Mouse (Mus musculus) left cerebral cortex, adult 2 months (tissue): ENCODE results near the gene Lnx2. TPM values are rescaled to one million over a fixed set of nuclear protein-coding genes. Genes with fewer than 3 reads are reported as not detected.

Experiments used
- DNase-seq, 2 experiments: peaks; one replicate each; pipeline ENCODE4 v3.0.0; 2021 to 2022; ENCODE audit warnings: low spot score in 2 of 2, mixed read lengths in 1 of 2; ENCODE audit errors: extremely low spot score in 1 of 2
- H3K27ac ChIP-seq: fragments of 200-600 bp; 2 replicates; pipeline ENCODE4 v1.8.1; 2022
- H3K4me3 ChIP-seq: fragments of 200-600 bp; 2 replicates; pipeline ENCODE4 v1.8.1; 2022
- CTCF ChIP-seq: fragments of 200-600 bp; IDR thresholded peaks from 2 replicates; pipeline ENCODE4 v1.8.1; 2022; ENCODE audit warnings: antibody characterized with exemption, mild to moderate bottlenecking, moderate library complexity
- intact Hi-C: fragments of 180-260 bp; cut with DNase I; formaldehyde crosslinking; loops from one replicate; pipeline ENCODE4 v1.15.1; 2025
- total RNA-seq, 2 experiments: library from RNA; stranded (reverse); gene quantifications; 2 replicates each; pipeline ENCODE4 v1.2.3; 2021

The Lnx2 gene
- total RNA-seq, 2 experiments from 2014 or later = 5.8 to 6.3 TPM

DNA sequence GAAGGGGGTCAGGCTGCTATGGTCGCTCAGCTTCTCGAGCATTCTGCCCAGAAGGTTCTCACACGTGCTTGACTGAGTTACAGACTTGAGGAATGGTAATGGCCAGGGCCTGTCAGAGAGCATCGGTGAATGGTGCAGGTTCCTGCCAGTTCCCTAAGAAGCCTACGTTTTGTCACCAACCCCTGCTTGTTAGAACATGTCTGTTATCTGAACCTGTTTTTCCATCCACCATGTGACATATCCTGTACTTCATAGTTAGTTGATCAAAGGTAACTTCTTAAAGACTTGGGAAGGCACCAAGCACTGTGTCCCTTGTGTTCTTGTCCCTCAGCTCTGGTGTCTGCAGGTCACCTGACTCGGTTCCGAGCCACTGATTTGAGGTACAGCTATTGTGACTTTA lies 22.3 kb upstream of the Lnx2 start:
- no peak overlapping the region for H3K27ac ChIP-seq
- no peak for DNase-seq
- no peak overlapping the region for H3K4me3 ChIP-seq
- TF ChIP-seq CTCF = no peak
- intact Hi-C loops = no loop called here

DNA sequence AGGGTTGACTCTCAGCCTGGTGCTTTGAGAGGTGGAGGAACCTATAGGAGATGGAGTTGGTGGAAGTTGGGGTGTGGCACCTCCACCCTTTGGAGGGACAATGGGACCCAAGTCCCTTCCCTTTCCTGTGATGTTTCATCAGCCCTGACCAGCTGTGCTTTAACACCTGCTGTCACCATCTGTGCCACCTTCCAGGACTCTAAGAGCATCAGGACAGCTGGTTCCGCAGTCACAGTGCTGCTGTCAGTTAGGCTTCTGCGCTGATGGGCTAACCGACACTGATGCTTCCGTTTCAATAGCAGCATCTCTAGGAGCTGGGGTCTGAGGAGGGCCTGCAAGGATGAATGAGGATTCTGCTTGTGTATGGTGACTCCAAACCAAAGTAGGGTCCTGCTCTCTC lies 20.2 kb upstream of the Lnx2 start:
- no peak for DNase-seq
- intact Hi-C loops = no loop called here
- Histone ChIP-seq H3K27ac (no peak overlapping the region), H3K4me3 (no peak overlapping the region)
- TF ChIP-seq CTCF = no peak

DNA sequence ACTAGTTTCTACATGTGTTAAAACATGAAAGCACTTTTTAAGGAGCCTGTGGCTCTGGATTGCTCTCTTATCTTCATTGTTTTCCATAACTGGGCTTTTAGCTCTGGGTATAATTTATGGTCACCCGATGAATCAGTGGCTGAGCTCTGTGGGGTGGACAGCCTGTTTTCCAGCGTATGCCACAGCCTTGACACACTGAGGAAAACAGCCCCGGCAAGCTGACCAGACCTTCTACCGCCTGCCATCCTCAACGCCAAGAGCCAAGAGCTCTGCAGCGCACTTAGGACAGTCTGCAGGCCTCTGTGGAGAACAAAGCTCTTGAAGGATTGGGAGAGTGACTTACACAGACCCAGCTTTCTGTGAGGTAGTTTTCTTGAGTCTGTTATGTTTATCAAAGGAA lies 17.9 kb upstream of the Lnx2 start:
- no peak overlapping the region for H3K4me3 ChIP-seq
- TF ChIP-seq CTCF = no peak
- no peak overlapping the region for H3K27ac ChIP-seq
- no peak for DNase-seq
- intact Hi-C loops = no loop called here

DNA sequence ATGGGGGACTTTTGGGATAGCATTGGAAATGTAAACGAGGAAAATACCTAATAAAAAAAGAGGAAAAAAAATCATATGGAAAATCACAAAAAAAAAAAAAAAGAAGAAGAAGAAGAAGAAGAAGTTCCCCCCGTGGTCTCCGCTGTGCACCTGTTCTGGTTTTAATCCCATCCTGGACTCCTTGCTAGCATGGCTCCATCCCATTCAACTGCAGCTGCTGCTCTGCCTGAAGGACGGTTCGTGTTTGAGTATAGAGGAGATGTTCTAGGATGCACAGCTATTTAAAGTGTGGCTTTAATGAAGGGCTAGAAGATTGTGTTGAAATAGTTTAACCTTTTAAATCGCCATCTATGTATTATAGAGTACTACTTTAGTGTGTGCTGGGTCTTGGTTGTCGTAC lies 16.1 kb upstream of the Lnx2 start:
- no peak for TF ChIP-seq CTCF
- no peak for DNase-seq
- H3K4me3 ChIP-seq = no peak overlapping the region
- intact Hi-C loops = no loop called here
- no peak overlapping the region for H3K27ac ChIP-seq

DNA sequence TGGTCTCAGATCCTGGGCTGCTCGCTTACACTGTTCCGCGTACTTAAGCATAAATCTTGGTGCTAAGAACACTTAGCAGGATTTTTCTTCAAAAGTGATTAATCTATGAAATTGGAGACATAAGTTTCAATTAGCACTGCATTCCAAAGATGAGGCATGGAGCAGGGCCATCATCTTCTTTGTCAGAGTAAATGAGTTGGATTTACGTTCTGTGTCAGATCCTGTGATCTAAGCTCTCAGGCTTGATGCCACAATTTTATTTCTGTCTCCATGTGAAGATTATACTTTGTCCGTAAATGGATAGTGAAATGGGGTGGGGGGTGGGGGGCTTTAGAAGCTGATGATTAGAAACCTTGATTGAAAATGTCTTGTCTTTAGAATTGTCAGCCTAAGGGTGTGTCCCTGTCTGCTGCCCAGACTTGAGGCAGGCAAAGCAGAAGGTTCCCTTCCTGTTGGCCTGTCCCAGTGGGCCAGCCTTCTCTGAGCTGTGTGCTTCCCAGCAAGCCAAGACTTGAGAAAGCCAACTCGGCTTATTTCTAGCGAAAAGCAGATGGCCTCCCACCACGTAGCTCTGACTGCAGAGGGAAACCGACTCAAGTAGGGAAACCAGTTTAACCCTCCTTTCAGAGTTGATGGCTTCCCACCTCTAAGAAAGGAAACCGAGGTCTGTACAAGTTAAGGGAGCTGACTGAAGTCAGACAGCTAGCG lies 14.0 kb upstream of the Lnx2 start:
- intact Hi-C loops = no loop called here
- Histone ChIP-seq H3K27ac (no peak overlapping the region), H3K4me3 (no peak overlapping the region)
- TF ChIP-seq CTCF = no peak
- DNase-seq = no peak

DNA sequence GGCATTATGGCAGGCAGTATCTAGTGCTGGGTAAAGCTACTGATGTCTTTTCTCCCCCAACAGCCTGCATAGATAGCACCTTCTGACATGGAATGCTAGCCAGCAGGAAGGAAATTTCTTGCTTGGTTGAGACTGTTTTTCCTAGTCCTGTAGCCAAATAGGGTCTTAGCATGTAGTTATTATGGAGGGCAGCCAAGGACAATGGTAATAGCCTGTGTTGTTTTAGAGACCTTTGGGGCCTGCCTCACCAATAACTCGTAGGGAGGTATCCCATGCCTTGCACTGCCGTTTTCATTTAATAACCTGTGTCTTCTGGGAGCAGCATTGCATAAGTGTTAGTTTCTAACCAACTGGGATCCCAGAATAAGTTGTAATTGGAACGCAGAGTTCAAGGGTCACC lies 13.4 kb upstream of the Lnx2 start:
- DNase-seq = no peak
- intact Hi-C loops = no loop called here
- no peak for TF ChIP-seq CTCF
- Histone ChIP-seq H3K27ac (no peak overlapping the region), H3K4me3 (no peak overlapping the region)

DNA sequence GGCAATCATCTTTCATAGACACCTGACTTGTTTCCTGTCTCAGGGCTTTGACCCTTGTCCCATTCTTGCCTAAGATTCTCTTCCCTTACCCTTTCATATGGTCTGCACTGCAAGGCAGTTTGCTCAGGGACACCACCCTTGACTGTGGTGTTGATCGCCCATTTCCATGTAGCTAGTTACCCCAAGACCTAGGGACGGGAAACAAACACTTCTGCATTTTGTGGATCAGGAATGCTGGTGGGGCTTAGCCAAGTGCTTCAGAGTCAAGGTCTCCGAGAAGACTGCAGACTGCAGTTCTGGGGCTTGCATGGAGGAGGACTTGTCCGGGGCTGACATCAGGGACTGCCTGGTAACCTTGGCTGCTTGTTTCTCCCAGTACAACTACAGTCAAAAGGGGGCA lies 10.4 kb upstream of the Lnx2 start:
- TF ChIP-seq CTCF = no peak
- intact Hi-C loops = no loop called here
- Histone ChIP-seq H3K27ac (no peak overlapping the region), H3K4me3 (no peak overlapping the region)
- no peak for DNase-seq

DNA sequence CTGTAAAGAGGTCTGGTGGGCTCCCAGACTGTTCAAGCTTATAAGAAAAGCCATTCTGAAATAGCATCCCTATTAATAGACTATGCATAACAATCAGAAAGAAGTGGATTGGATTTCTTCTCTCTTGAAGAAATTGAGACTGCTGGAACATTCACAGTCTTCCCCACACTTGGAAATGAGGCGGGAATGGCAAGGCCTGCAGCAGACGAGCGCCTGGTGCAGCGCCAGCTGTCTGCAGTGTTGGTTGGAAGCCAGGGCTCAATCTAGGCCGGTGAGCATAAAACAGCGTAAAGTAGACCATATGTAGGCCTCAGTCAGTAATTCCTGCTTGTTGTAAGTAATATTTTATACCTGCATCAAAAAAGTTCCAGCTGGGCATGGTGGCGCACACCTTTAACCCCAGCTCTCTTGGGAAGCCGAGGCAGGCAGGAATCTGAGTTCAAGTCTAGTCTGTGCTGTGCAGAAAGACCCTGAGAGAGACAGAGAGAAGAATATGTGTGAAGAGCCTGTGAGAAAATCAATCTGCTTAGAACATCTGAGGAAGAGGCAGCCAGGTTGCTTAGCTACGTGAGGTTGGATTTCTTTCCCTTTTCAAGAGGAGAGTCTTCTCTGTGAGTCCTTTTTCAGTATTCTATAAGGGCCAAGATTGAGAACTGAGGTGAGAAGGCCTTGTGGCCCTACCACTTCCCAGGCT lies 9.0 kb upstream of the Lnx2 start:
- intact Hi-C loops = no loop called here

DNA sequence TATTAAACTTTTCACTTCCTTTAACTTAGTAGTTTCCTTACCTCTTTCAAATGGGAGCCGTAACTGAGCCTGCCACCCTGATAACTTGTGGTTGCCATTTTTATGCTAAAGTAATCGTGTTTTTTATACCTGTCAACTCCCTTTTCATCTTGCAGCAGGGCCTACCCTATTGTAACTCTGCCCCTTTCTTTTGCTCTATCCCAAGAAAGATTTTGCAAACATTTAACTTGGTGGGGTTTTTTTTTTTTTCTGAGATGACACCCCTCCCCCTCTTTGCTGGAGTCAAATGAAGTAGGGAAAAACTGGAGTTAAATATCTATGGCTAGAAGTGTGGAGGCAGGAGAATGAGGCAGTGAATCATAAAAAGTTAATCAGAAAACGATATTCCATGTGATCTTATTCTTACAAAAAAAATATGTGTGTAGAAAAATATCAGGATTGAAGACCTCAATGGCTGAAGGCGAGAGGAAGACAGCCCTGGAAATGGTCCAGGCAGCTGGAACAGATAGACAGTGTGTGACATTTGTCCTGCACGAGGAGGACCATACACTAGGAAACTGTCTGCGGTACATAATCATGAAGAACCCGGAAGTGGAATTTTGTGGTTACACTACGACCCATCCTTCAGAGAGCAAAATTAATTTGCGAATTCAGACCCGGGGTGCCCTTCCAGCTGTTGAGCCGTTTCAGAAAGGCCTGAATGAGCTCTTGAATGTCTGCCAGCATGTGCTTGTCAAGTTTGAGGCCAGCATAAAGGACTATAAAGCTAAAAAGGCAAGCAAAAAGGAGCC lies 1.9 kb upstream of the Lnx2 start:
- H3K27ac ChIP-seq = no peak overlapping the region; the same call in 1 of the 2 replicates
- no peak for DNase-seq
- no peak for TF ChIP-seq CTCF
- H3K4me3 ChIP-seq = peak overlapping the region; percentile 93
- intact Hi-C loops = loop anchor here (5.0 kb wide), 2 partner anchors 96 to 116 kb away; partner anchors contain the start of gene Mtif3

More for the DNA sequence above, 9.0 kb upstream of the Lnx2 start:
- no peak for TF ChIP-seq CTCF
- DNase-seq = peak; percentile 47 to 70
- peak overlapping the region; percentile 79 for H3K27ac ChIP-seq
- H3K4me3 ChIP-seq = no peak overlapping the region

DNA sequence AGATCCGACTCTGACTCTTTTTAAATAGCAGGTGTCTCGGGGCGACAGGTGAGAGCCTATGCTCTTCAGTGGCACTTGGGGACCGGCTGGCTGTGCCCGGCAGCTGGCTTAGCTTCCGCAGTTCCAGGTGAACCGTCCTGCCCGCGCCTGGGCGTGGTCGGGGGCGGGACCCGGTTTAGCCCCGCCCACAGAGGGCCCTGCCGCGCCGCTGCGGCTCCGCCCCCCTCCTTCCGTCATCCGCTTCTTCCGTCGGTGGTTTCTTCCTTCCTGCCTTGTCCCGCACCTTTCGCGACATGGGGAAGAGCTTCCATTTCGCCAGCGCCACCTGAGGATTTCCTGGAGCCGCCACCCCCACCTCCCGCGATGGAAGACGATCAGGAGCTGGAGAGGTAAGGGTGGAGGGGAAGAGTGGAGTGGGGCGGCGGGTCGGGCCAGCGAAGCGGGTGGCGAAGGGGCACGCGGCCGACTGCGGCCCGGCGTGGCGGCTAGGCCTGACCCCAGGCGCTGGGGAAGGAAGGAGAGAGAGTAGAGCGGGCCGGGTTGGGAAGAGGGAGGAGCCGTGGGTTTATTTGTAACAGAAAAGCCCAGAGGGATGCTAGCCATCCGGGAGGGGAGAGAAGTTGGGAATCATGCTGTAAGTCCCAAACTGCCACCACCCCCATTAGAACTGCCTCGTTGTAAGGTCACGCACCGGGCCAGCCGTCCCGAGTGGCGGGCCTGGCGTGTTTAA lies 1.1 kb upstream of the Lnx2 start:
- peak; percentile 91 to 92 for DNase-seq
- intact Hi-C loops = loop anchor here (2.0 to 5.0 kb wide), 5 partner anchors 23 to 115 kb away; partner anchors contain the start of gene Mtif3
- H3K4me3 ChIP-seq = peak overlapping the region; percentile 93
- no peak for TF ChIP-seq CTCF
- H3K27ac ChIP-seq = peak overlapping the region; percentile 86

DNA sequence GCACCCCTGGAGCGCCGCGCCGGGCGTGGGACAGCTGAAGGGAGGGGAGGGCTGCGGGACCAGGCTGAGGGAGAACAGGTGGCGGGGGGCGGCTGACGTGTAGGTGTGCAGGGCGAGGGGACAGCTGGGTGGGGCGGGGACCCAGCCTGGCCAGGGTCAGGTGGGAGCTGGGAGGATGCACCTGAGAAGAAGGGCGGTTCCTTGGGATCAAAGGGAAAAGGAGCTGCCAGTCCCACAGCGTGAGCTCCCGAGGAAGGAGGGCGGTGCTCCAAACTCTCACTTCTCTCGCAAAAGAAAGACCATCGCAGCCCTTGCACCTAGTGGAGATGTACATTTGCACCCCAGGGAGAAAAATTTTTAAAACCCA lies 396 bp upstream of the Lnx2 start, which contains the start of gene Polr1d:
Gene Polr1d, plus strand, starts transcription at position 252 of the 367 bp plus-strand sequence.
- H3K27ac ChIP-seq = peak within 1 kb of the TSS; percentile 86
- intact Hi-C loops = loop anchor here (1.0 to 5.0 kb wide), 6 partner anchors 22 to 151 kb away; partner anchors contain the start of gene Mtif3
- TF ChIP-seq CTCF = no peak
- DNase-seq = no peak
- peak within 1 kb of the TSS; percentile 93 for H3K4me3 ChIP-seq
